Mouse (Mus musculus) megakaryocyte-erythroid progenitor cell, adult 5-6 weeks (primary cell): ENCODE results near the gene Dennd4a. TPM values are rescaled to one million over a fixed set of nuclear protein-coding genes. Genes with fewer than 3 reads are reported as not detected.

Experiments used
- ATAC-seq: replicated peaks from 2 replicates; pipeline ENCODE4 v1.8.0; 2016; ENCODE audit warnings: mild to moderate bottlenecking, inconsistent platforms; ENCODE audit not compliant: severe bottlenecking, poor library complexity, low FRiP score, low TSS enrichment
- total RNA-seq, 2 experiments: library from RNA; stranded (forward) in 1 of 2; stranded (reverse) in 1 of 2; fragments of 200-1000, 215-1000 nt in 1 of 2; fragments of >200 nt in 1 of 2; fragmentation: Nextera tagmentation in 1 of 2; gene quantifications; 2 replicates each; pipeline ENCODE4 v1.2.3; 2014 to 2017

The Dennd4a gene
- total RNA-seq, 2 experiments from 2014 or later: 50.6 to 56.7 TPM

DNA sequence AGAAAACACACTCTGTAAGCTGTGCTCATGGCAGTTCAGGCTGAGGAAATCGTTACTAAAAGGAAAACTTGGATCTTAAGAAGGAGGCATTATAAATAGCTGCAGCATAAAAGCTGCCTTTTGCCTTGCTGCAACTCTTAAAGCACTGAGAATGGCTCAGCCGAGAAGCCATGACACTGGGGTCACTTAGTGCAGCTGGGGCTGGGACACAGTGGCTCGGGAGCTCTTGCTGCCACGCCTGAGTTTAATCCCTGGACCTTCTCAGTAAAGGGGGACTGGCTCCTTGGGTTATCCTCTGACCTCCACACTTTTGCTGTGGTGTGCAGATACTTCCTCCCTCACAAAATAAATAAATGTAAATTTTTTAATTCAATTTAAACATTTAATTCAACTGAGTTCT lies 91.7 kb downstream of the Dennd4a start:
- no peak for ATAC-seq

DNA sequence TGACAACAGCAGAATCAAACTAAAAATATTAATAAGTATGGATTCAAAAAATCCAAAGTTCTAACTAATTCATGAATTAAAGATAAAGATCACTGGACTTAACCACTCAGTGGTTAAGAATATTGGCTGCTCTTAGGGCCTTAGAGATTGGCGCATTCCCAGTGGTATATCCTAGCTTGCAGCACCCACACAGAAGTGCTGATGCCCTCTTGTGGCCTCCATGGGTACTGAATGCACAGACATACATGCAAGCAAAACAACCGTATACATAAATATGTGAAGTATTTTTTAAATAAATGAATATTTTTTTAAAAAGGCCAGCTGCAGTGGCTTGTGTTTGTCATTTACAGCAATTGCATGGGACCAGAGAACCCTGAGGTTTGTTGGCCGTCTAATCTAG lies 92.2 kb downstream of the Dennd4a start:
- ATAC-seq: peak; percentile 75

DNA sequence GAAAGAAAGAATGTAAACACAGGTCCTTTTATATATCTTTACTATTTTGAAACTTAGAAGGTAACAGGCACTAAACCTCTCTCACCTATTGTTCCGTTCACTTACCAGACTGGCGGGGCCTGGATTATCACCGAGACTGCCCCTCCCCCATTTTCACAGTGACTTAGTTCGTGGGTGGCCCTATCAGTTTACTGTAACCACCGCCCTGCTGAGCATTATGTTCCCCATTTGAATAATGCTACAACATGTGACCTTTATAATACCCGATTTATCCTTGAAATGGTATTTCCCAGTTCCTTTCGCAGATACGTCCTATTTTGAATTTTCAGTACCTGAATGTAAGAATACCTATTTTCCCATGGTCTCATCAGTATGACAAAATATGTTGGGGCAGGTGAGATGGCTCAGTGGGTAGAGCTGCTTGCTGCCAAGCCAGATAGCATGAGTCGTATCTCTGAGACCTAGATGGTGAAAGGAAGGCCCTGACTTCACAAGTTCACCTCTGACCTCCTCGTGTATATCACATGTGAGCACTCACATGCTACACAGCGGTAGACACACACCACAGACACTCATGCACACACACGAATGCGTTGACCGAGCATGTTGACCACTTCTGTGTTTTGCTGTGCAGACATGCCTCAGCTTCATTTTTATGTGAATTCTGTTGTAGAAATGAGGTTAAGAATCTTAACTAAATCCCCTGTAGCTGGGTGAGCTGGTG lies 93.9 kb downstream of the Dennd4a start:
- ATAC-seq: no peak

DNA sequence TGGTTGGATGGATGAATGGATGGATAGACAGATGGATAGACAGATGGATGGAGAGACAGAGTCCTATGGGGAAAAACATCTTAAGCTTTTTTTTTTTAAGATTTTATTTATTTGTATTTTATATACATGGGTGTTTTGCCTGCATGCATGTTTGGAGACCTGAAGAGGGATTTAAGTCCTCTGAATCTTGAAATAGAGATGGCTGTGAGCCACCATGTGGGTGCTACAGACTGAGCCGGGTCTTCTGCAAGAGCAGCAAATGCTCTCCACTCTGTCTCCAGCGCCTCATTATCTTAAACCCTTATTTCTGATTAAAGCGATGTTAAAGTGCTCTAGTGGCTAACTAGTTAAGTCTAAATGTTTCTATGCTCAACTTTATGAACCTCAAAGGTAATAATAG lies 96.3 kb downstream of the Dennd4a start:
- no peak for ATAC-seq

DNA sequence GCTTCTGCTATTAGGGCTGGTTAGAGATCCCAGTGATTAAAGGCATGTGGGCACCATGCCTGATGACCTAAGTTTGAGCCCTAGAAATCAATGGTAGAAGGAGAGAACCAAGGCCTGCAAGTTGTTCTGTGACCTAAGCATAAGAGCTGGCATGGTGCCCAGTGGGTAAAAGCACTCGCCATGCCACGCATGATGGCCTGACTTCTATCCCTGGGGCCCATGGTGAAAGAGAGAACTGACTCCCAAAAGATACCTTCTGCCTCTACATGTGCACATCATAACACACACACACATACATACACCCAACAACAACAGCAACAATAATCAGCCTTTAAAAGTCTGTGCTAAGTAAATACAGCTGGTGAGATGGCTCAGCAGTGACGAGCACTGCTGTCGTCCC lies 102.3 kb downstream of the Dennd4a start:
- ATAC-seq: no peak

DNA sequence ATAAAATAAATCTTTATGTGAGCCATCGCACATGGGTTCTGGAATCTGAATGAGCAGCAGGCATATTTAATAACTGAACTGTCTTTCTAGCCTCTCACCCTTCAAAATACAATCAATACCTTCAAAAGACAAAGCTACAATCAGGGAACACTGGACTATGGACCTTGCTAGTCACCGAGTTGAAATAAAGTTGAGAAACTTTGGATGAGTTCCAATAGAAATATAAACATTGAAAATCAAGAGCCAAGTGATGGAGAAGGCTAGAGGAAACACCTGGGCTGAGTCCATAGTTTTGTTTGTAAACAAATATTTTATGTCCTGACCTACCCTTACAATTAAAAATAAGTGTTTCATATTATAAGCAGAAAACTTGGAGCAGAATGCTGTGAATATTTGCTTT lies 102.8 kb downstream of the Dennd4a start:
- ATAC-seq: no peak

DNA sequence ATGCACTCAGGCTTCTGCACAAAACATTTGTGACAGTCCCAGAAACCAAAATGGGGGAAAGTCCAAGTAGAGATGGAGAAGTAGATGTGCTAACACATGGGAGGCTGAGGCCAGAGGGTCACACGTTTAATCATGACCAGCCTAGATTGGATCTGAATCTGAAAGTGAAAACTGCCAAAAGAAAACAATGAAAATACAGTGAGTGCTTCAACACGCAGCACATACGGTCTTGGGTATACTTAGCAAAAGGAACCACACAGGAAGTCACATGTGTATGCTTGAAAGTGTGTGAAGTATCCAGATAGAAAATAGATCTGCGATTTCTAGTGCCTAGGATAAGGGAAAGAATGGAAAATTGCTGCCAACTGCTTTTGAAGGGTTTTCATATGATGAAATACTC lies 103.5 kb downstream of the Dennd4a start:
- ATAC-seq: no peak

DNA sequence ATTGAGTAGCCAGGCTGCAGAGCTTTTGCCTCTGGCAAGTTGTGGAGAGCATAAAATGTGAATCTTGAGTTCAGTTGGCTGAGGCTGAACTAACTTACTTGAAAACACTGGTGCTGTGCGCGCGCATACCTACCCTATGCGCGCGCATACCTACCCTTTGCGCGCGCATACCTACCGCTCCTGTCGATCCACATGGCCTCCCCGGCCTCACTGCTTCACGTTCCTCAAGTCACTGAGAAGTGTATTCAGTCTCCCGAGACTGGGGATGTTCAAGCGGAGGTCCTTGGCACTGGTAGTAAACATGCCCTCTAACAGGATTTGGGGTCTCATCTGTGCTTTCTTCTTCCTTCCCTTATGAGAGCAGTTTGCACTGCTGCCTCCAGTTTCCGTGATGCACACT lies 107.4 kb downstream of the Dennd4a start:
- ATAC-seq: no peak

DNA sequence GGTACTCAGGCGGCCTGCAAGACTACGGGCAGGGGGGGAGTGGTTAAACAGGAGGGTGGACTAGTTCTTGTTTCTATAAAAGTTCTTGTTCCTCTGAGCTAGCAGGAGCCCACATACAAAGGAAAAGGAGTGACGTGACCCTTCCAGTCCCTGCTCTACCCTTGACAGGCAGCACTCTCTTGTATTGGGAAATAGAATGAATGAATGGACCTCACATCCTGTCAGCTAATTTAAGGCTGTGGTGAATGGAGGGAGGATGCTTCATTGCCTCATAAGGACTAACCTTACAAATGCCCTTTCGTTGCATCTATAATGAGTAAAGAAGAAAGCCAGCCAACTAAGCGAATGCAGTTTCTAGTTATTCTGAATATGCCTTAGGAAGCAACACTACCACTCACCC lies 114.6 kb downstream of the Dennd4a start:
- ATAC-seq: no peak

DNA sequence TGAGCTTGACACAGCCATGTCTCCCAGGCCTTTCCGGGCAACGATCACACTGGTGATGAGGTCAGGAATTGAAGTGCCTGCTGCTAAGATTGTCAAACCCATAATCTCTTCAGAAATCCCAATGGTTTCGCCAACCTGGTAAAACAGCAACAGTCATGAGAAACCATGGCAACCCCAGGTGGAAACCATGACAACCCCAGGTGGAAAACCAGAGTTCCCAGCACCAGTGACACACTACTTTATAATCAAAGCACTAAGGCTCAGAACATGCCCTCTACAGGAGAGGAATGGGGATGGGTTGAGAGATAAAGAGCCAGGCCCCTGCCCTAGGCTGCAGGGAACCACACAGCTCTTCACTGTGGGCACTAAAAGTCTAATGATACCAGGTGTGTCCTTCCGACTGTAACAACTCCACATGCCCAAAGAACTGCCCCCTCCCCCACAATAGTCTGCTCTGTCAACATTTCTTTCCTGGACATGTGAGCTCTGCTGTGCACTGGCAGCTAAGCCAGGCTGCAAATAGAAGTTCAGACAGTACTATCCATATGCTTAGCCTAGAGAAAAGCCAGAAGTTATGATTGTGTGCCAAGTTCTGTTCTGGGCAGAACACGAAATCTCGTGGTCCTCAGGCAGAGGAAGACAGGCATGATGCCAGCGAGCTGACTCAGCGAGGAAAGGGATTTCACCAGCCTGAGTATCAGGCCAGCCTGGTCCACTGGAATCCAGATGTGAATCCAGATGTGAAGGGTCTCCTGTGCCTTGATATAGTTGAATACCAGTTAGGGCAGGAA lies 115.3 kb downstream of the Dennd4a start:
- ATAC-seq: 0 out of 2 replicates have a peak, but pooled peaks have one; percentile 12

DNA sequence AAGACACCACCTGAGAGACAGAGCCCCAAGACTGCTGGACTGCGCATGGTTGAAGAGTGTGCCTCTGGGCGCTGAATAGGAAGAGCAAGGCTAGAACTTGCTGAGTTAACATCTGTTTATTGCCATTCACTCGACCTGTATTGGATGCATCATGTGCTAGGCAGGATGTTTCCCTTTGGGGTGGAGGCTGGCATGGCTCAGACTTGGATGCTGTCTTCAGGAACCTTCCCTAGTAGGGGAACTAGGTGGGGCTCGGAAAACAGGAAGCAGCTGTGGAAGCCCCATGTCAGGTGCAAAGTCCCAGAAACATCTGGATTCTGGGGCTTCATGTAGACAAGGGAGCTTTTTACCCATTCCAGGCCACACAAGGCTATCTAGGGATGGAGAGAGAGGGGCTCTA lies 119.1 kb downstream of the Dennd4a start:
- ATAC-seq: no peak

DNA sequence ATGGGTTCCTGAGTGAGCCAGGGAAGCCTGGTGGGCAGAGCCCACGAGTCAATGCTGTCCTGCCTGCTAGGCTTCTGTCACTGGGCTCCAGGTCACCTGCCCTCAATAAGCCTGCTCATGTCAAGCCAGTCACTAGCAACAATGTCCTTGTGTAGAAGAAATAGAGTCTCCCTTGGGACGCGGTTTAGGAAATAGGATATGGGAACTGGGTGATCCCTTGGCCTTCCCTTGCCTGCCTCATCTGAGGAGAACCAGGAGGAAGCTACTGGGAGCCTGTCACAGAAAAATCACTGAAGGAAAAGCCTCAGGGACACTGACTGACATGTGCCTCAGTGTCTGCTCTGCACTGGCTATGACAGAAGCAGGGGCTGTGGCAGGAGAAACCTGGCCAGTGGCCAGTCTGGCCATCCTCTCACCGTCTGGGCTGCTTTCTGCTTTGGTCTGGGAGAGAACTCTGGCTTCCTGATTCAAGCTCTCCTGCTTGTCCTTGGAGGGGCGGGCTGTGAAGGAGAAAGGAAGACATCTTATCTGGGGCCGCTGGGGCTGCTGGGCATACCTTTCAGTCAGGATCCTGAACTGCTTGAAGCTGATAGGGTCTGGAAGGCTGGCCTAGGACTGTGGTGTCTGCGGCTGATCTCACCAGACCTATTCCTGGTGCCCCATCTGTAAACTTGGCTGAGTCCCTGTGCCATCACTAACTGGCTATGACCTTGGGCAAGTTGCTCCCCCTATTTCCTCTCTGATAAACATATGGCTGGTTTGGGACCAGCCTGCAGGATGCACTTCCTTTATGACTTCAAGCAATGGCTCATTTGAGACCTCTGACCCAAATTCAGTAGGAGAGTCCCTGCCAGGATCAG lies 120.8 kb downstream of the Dennd4a start:
- peak; percentile 60 for ATAC-seq

DNA sequence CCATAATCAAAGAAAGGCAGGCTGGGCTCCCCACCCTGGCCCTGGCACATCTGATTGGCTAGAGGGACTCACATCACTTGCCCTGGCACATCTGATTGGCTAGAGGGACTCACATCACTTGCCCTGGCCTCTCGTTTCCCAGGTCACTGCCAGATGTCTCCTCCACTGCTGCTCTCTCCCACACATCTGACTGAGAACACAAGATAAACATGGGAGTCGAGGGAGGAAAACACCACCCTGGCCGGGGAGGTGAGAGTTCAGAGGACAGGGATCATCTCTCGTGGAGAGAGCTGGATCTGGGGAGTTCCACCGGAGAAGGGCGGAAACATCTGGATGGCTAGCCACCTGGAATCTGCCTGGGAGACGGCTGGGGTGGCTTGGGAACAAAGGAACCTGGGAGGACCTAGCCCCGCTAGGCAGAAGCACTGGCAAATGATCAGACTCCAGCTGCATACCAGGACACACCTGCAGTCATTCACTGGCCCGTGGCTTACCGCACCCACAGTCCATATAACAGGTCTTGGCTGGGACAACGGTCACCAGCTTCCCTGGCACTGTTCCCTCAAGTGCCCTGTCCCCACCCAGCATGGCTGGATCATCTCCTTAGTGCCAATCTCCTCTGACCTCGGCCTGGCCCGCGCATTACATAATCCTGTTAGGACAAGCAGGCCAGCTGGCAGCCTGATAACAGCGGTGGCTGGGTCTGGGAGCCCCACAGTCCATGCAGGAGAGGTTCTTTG lies 123.0 kb downstream of the Dennd4a start:
- 0 out of 2 replicates have a peak, but pooled peaks have one; percentile 15 for ATAC-seq

DNA sequence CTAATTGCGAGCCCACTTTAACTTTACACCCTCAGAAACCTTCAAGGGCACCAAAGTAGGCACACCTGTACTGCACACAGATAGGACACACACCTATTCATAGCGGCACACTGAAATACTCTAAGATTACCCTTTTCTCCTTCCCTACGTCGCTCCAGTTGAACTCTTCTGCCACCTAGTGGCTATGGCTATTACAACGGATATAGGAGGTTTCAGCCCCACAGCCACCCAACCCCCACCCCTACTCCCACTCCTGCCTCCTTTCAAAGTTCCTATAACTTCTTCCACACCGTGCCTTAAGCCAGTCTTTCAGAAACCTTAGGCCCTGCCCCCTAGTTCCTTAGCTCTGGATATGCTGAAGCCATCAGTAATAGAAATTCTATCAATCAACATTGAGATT lies 125.4 kb downstream of the Dennd4a start:
- 0 out of 2 replicates have a peak, but pooled peaks have one; percentile 34 for ATAC-seq

DNA sequence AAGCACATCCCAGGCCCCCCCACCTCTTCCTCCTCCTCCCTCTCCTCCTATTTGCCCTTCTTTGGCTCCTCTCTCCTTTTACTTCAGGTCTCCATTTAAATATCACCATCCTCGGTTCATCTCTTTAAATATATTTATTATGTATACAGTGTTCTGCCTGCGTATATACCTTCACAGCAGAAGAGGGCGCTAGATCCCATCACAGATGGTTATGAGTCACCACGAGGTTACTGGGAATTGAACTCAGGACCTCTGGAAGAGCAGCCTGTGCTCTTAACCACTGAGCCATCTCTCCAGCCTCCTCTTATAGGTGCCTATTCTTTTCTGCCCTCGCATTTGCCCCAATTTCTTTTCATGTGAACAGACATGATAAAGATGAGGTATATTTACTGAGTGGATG lies 126.4 kb downstream of the Dennd4a start:
- no peak for ATAC-seq

DNA sequence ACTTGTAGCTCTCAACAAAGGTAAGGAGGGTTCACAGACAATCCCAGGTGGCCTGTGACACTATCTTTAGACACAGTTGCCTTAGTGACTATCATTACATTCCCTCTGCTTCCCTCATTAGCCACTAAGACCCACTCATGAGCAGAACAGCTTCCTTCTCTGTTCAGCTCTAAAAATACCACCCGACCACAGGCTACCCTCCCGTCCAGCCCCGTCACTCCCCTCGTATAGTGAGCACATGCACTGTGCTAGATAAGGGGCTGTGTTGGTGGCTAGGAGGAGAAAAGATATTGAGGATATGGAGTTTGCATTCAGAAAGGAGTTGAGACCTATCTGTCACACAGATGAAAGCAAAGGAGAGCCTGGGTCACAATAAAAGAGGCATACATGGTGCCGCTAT lies 127.4 kb downstream of the Dennd4a start:
- ATAC-seq: peak; percentile 64

DNA sequence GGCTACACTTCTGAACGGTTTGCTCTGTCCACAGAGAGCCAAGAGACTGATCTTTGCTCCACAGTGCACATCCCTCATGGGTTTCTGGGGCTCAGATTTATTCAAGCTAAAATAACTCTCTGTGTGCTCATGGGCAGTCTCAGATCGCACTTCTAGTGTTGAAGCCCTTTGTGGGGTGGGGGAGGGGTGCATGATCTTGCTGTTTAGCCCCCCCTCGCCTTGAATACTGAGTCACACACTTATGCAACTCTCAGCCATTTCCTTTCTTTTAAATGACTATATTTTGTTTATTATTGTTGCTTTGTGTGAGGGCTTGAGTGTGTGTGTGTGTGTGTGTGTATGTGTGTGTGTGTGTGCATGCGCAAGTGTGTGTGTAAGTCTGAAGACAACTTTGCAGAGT lies 128.1 kb downstream of the Dennd4a start:
- ATAC-seq: no peak

DNA sequence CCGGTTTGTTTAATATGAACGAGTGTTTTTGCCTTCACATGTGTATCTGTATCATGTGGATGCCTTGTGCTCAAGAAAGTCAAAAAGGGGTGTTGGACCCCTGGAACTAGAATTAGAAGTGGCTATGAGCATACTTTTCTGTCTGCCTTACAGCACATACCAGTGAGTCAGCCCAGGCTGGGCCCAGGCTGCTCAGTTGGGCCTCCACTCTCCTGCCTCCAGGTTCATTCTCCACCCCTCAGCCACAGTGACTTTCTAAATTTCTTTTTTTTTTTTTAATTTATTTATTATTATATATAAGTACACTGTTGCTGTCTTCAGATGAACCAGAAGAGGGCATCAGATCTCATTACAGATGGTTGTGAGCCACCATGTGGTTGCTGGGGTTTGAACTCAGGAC lies 128.7 kb downstream of the Dennd4a start:
- ATAC-seq: no peak

DNA sequence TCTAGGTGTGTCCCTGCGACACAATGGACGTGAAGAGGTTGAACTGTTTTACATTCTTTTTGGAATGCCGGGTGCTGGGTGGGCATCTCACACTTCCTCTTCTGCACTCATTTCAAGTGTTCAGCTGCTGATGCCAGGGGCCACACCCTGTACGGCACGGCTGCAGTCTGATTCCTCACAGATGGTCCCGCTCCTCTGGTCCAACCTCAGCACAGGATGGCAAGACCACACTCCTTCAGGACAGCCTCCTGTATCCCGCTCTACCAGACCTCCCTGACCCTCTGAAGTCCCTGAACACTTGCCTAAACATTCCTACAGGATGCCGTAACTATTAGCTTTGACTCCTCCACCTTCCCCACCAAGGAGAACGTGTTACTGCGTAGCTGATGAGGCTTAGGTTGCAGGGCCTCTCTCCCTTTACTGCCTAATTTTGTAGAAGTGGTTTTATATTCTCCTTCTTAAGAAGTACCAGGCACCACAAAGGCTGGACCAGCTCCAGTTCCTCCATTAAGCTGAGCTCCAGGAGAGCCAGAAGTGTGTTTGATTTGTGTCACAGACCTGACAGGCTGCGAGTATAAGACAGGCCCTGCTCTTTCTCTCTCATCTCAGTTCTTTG lies 129.7 kb downstream of the Dennd4a start:
- no peak for ATAC-seq
